Mouse (Mus musculus): ENCODE results near the gene Alkbh1. TPM values are rescaled to one million over a fixed set of nuclear protein-coding genes. Genes with fewer than 3 reads are reported as not detected.

Alkbh1 gene
- polyA plus RNA-seq, 1 experiment: 12.7 TPM

- Histone ChIP-seq H3K27me3 (ENCODE audit: control insufficient read depth, insufficient read depth, insufficient read length) (no peaks in the 10 kb centered on the region), H3K36me3 (ENCODE audit: control insufficient read depth, insufficient read depth) (no peaks in the 10 kb centered on the region), H3K79me3 (ENCODE audit: low read depth) (peaks cover 13% of the 10 kb centered on the region), H3K79me2 (ENCODE audit: control insufficient read depth, insufficient read depth) (peaks cover 16% of the 10 kb centered on the region), H3K4me3 (ENCODE audit: insufficient read depth, poor library complexity, severe bottlenecking) (no peak overlapping the region), H3ac (ENCODE audit: control insufficient read depth, insufficient read length, low read depth) (no peak overlapping the region)
- TF ChIP-seq FOSL1 (IDR thresholded peaks at IDR 0.05; ENCODE audit: insufficient read depth, low read length, poor library complexity, severe bottlenecking) (no peak), USF1 (IDR thresholded peaks at IDR 0.05; ENCODE audit: low read depth) (no peak), MYOD1 (IDR thresholded peaks at IDR 0.05; ENCODE audit: control insufficient read depth, insufficient read length, low read depth) (no peak), CEBPB (IDR thresholded peaks at IDR 0.05; ENCODE audit: low read depth) (no peak), MYOG (IDR thresholded peaks at IDR 0.05; ENCODE audit: control insufficient read depth, extremely low read depth, insufficient read length) (no peak), CTCF (IDR thresholded peaks at IDR 0.05; ENCODE audit: control insufficient read depth, insufficient read depth, insufficient read length) (no peak), MAX (IDR thresholded peaks at IDR 0.05) (no peak)
Measured at GRCm38 (mm10) chr12:87391355-87391754, 52.5 kb downstream of the Alkbh1 start.

- H3ac ChIP-seq (ENCODE audit: control insufficient read depth, insufficient read length, low read depth): no peak overlapping the region
- H3K4me3 ChIP-seq (ENCODE audit: insufficient read depth, poor library complexity, severe bottlenecking): no peak overlapping the region
- peaks cover 33% of the 10 kb centered on the region for H3K79me3 ChIP-seq (ENCODE audit: low read depth)
- H3K79me2 ChIP-seq (ENCODE audit: control insufficient read depth, insufficient read depth): peaks cover 37% of the 10 kb centered on the region
- no peaks in the 10 kb centered on the region for H3K27me3 ChIP-seq (ENCODE audit: control insufficient read depth, insufficient read depth, insufficient read length)
- no peaks in the 10 kb centered on the region for H3K36me3 ChIP-seq (ENCODE audit: control insufficient read depth, insufficient read depth)
- TF ChIP-seq FOSL1 (IDR thresholded peaks at IDR 0.05; ENCODE audit: insufficient read depth, low read length, poor library complexity, severe bottlenecking): no peak
- no peak for TF ChIP-seq CEBPB (IDR thresholded peaks at IDR 0.05; ENCODE audit: low read depth)
- TF ChIP-seq USF1 (IDR thresholded peaks at IDR 0.05; ENCODE audit: low read depth): no peak
- no peak for TF ChIP-seq MAX (IDR thresholded peaks at IDR 0.05)
- no peak for TF ChIP-seq MYOD1 (IDR thresholded peaks at IDR 0.05; ENCODE audit: control insufficient read depth, insufficient read length, low read depth)
- no peak for TF ChIP-seq CTCF (IDR thresholded peaks at IDR 0.05; ENCODE audit: control insufficient read depth, insufficient read depth, insufficient read length)
- TF ChIP-seq MYOG (IDR thresholded peaks at IDR 0.05; ENCODE audit: control insufficient read depth, extremely low read depth, insufficient read length): no peak
Measured at GRCm38 (mm10) chr12:87389231-87389630, 54.6 kb downstream of the Alkbh1 start.

- H3K27me3 ChIP-seq (ENCODE audit: control insufficient read depth, insufficient read depth, insufficient read length): no peaks in the 10 kb centered on the region
- peak within 1 kb of the TSS; percentile 91 for H3K4me3 ChIP-seq (ENCODE audit: insufficient read depth, poor library complexity, severe bottlenecking)
- H3K36me3 ChIP-seq (ENCODE audit: control insufficient read depth, insufficient read depth): no peaks in the 10 kb centered on the region
- H3K79me3 ChIP-seq (ENCODE audit: low read depth): peaks cover 39% of the 10 kb centered on the region
- peak within 1 kb of the TSS; percentile 90 for H3ac ChIP-seq (ENCODE audit: control insufficient read depth, insufficient read length, low read depth)
- peaks cover 46% of the 10 kb centered on the region for H3K79me2 ChIP-seq (ENCODE audit: control insufficient read depth, insufficient read depth)
- TF ChIP-seq MAX (IDR thresholded peaks at IDR 0.05) (peak; percentile 18), CEBPB (IDR thresholded peaks at IDR 0.05; ENCODE audit: low read depth) (no peak)
Measured at GRCm38 (mm10) chr12:87388122-87388774, 55.6 kb downstream of the Alkbh1 start, which contains the start of gene Sptlc2. Gene Sptlc2 (minus strand): TSS chr12:87388355.

- no peak for TF ChIP-seq MYOD1 (IDR thresholded peaks at IDR 0.05; ENCODE audit: control insufficient read depth, insufficient read length, low read depth)
- no peak for TF ChIP-seq CTCF (IDR thresholded peaks at IDR 0.05; ENCODE audit: control insufficient read depth, insufficient read depth, insufficient read length)
- TF ChIP-seq MYOG (IDR thresholded peaks at IDR 0.05; ENCODE audit: control insufficient read depth, extremely low read depth, insufficient read length): no peak
- TF ChIP-seq FOSL1 (IDR thresholded peaks at IDR 0.05; ENCODE audit: insufficient read depth, low read length, poor library complexity, severe bottlenecking): no peak
- TF ChIP-seq MAX (IDR thresholded peaks at IDR 0.05): no peak
- no peak for TF ChIP-seq CEBPB (IDR thresholded peaks at IDR 0.05; ENCODE audit: low read depth)
- no peak for TF ChIP-seq USF1 (IDR thresholded peaks at IDR 0.05; ENCODE audit: low read depth)
- Histone ChIP-seq H3K79me2 (ENCODE audit: control insufficient read depth, insufficient read depth) (peaks cover 53% of the 10 kb centered on the region), H3ac (ENCODE audit: control insufficient read depth, insufficient read length, low read depth) (peak overlapping the region; percentile 90), H3K79me3 (ENCODE audit: low read depth) (peaks cover 44% of the 10 kb centered on the region), H3K4me3 (ENCODE audit: insufficient read depth, poor library complexity, severe bottlenecking) (peak overlapping the region; percentile 91), H3K27me3 (ENCODE audit: control insufficient read depth, insufficient read depth, insufficient read length) (no peaks in the 10 kb centered on the region), H3K36me3 (ENCODE audit: control insufficient read depth, insufficient read depth) (no peaks in the 10 kb centered on the region)
Measured at GRCm38 (mm10) chr12:87387171-87388121, 56.4 kb downstream of the Alkbh1 start.

GRCm38 (mm10) chr12:87385051-87385450, 58.8 kb downstream of the Alkbh1 start:
- no peak for TF ChIP-seq MYOG (IDR thresholded peaks at IDR 0.05; ENCODE audit: control insufficient read depth, extremely low read depth, insufficient read length)
- no peak for TF ChIP-seq USF1 (IDR thresholded peaks at IDR 0.05; ENCODE audit: low read depth)
- no peak for TF ChIP-seq CEBPB (IDR thresholded peaks at IDR 0.05; ENCODE audit: low read depth)
- no peak for TF ChIP-seq FOSL1 (IDR thresholded peaks at IDR 0.05; ENCODE audit: insufficient read depth, low read length, poor library complexity, severe bottlenecking)
- no peak for TF ChIP-seq MAX (IDR thresholded peaks at IDR 0.05)
- TF ChIP-seq CTCF (IDR thresholded peaks at IDR 0.05; ENCODE audit: control insufficient read depth, insufficient read depth, insufficient read length): no peak
- no peak for TF ChIP-seq MYOD1 (IDR thresholded peaks at IDR 0.05; ENCODE audit: control insufficient read depth, insufficient read length, low read depth)
- Histone ChIP-seq H3ac (ENCODE audit: control insufficient read depth, insufficient read length, low read depth) (no peak overlapping the region), H3K79me3 (ENCODE audit: low read depth) (peaks cover 63% of the 10 kb centered on the region), H3K36me3 (ENCODE audit: control insufficient read depth, insufficient read depth) (no peaks in the 10 kb centered on the region), H3K79me2 (ENCODE audit: control insufficient read depth, insufficient read depth) (peaks cover 77% of the 10 kb centered on the region), H3K27me3 (ENCODE audit: control insufficient read depth, insufficient read depth, insufficient read length) (no peaks in the 10 kb centered on the region), H3K4me3 (ENCODE audit: insufficient read depth, poor library complexity, severe bottlenecking) (no peak overlapping the region)

All from C2C12 (cell line).